Mouse (Mus musculus): ENCODE results near the gene Ednrb. TPM values are rescaled to one million over a fixed set of nuclear protein-coding genes. Genes with fewer than 3 reads are reported as not detected.

The Ednrb gene
- polyA plus RNA-seq (2012; rRNA removed): 30.7 and 31.3 TPM in 2 replicates

GRCm38 (mm10) chr14:103844011-103844549 lies at the start of gene Ednrb:
Gene Ednrb, minus strand, starts transcription at chr14:103844402.

Other genes starting within 250 kb of the Ednrb start
- 57.9 and 80.2 TPM in 2 replicates for gene Slain1, start 194.2 kb downstream of the Ednrb start, polyA plus RNA-seq (2012; rRNA removed)

Data from central nervous system, embryonic 14 days (tissue).